Mouse (Mus musculus) cerebellum, adult 2 months (tissue): ENCODE results near the gene Dync2li1.

ENCODE experiments used
- CTCF ChIP-seq: fragments of 200-500 bp; IDR thresholded peaks from 2 replicates; pipeline ENCODE4 v1.5.1; 2011; ENCODE audit warnings: low read depth, mild to moderate bottlenecking, control low read depth, low read length, moderate library complexity, borderline replicate concordance; ENCODE audit not compliant: insufficient read depth
- POLR2A ChIP-seq: fragments of 200-500 bp; IDR thresholded peaks from 2 replicates; pipeline ENCODE4 v1.6.1; 2011; ENCODE audit warnings: low read length, control low read depth, borderline replicate concordance; ENCODE audit not compliant: insufficient read depth

DNA sequence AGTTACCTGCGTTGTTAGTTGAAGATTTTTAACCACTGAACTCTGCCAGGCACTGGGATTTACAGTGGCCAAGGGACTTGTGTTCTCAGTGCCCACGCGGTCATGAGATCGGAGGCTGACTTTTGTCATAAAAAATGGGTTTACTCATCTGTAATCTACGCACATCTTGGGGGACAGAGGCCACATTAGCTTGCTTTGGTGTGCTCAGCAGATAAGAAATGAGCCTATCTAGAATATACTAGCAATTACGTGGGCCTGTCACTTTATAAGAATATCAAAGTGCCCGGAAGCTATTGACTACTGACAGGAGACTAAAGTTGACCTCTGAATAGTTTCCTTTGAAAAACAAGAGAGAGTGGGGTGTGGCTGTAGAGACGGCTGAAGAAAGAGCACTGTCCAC is 32.7 kb downstream of the Dync2li1 start:
- no peak for TF ChIP-seq CTCF
- no peak for TF ChIP-seq POLR2A
